Mouse (Mus musculus): ENCODE results near the gene Hoxa7.

The Hoxa7 gene

DNA sequence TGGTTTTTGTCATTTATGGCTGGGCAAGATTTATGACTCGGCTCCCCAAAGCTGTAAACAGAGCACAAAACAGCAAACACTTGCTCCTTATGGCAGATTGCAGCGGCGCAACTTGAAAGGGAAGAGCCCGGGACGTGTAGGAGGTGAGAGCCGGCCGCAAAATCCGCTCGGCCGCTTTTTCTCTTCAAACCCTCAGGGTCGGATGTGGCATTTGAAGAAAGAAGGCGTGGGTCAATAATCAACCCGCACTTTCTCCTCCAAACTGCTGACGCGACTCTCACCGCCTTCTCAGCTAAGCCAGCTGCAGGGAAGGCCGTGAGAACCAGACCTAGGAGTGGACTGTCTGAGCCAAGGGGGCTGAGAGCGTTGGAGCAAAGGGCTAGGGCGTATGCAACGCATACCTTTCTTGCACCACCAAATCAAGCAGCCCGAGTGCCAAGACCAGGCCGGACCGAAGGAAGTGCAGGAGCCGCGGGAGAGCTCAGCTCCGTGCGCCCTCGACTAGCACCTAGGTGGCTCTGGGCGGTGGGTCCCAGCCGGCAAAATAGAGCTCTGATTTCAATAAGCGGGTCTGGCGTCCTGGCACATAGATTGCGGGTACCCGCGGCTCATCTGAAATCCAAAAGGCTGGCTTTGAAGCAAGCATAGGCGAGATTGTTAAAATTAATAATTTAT lies 44.5 kb downstream of the Hoxa7 start, which contains the start of gene 5730596B20Rik:
Gene 5730596B20Rik (plus strand): TSS at position 438 of the 675 bp plus-strand sequence.
- no peak for DNase-seq (ENCODE audit: low spot score in 2 of 2)

DNA sequence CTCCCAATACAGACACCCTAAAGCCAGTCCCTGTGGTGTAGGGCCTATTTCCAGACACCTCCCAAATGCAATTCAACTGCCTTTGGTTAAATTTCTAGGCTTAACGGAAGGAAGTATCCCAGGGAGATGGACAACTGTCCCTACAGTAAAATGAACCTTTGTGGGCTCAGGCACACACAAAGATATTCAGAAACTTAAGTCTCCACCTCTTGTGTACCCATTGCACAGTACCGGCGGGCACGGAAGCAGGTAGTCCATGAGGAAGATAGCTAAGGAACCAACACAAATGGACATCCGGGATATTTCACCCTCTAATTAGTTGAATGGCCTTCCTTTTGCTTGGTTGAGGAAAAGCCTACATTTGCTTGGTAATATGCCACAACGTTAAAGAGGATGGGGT lies 45.3 kb downstream of the Hoxa7 start:
- DNase-seq (ENCODE audit: low spot score in 2 of 2) = no peak

DNA sequence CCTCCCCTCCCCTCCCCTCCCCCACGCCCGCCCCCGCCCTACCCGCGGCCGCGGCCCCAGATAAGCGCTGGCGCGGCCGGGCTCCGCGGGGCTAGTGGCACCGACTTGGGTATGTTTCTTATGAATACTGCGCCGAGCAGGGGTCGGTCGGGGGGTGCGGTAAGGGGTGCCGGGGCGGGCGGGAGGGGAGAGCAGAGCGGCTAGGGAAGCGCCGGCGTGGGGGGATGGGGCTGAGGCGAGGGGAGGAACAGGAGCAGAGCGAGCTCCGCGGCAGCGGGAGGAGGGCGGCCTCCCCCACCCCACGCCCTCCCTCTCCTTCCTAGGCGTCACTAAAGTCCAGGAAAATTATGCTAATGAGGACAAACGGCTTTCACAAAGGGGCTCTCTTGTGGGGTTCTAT lies 45.8 kb downstream of the Hoxa7 start:
- DNase-seq (ENCODE audit: low spot score in 2 of 2) = no peak

DNA sequence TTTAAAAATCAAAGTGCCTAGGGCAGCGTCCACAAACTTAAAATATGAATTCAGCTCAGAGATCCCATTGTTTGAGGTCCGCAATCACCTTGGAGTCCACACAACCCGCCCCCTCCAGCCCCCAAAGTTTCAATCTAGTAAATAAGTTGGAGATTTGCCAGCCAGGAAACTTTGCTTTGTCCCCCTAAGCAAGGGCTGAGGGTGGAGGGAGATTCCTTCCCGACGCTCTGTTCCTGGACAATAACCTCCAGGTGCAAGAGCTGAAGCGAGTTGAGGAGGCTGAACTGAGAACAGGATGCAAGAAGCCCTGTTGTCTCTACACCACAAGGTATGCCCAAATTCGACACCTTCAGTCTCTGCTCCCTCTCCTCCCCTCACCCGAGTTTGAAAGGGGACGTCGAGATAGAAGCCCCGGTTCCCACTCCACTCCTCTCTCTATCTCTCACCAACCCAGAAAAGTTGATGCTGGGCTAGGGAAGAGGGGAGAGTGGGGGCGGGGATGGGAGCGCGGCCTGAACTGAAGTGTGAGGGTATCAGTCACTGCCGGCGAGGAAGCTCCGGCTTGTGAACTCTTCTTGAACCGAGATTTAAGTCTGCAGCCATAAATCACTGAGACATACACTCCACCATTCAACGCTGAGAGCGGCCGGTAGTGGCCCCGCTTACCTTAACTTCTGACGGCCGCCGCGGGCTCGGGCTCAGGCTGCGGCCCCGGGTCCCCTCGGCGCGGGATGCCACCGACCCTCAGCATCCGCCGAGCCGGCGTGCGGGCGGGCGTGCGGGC lies 46.5 kb downstream of the Hoxa7 start:
- DNase-seq (ENCODE audit: low spot score in 2 of 2) = no peak

DNA sequence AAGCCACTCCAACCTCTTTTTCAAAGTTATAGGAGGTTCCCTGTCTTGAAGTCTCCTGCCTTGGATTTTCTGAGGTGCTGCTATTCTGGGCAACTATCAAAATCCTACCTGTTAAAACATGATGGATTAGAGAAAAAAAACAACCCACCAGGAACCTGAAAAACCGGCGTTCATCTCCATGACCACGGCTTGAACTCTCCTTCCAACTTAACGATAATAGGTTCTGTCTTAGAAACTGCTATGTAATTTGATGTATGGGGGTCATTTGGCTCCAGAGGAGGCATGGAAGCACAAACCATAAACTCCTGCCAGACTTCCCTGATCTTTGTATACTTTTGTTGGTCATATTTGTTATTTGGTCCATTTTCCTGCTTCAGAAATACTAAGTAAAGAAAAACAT lies 48.0 kb downstream of the Hoxa7 start:
- no peak for DNase-seq (ENCODE audit: low spot score in 2 of 2)

DNA sequence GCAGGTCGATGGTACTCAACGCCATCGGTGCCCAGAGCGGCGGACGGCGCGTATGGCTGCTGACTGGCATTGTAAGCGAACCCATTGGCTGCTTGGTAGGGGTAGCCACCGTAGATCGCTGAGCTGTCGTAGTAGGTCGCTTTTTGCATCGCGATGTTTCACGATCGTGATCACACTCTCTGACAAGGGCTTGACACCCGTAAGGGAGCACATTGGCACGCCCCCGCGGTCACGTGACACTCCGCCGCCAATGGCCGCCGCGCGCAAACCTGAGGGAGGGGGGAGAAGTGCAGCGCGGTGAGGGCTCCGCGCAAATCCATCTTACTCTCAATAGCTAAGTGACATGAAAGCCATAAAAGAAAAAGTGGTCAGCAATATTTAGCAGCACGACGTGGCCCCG lies 49.2 kb downstream of the Hoxa7 start:
- peak; percentile 54 to 86 for DNase-seq (ENCODE audit: low spot score in 2 of 2)

DNA sequence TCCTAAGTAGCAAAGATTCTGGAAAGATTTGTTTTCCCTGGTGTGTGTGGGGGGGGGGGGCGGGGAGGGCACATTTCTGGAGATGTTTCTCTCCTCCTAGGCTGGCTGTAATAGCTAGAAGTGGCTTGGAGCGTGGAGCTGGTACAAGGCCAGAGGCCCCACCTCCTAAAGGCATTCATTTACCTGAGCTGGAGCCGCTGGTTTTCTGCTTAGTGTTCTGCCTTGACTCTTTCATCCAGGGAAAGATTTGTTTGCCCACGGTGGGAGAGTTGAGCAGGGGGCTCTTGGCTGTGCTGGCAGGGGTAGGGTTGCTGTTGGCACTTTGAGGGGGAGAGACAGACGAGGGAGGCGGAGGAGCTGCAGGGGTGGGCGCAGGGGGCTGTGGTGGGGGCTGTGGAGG lies 49.7 kb downstream of the Hoxa7 start:
- DNase-seq (ENCODE audit: low spot score in 2 of 2) = no peak

DNA sequence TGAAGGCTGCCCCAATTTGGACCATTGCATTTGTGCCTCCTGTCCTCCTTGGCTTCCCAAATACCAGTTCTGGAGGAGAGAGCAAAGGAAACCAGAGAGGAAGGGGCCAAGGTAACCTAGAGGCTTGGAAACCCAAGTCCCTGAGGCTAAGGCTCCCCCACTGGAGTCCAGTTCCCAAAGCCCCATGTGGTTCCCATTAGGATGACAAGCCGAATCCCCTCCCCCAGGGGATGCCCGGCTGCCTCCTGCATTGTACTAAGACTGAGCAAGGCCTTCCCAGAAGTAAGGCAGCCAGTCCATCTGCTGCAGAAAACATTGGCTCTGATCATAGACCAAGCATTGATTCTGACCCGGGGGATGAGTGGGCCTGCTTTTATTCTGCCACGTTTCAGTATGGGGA lies 50.3 kb downstream of the Hoxa7 start:
- no peak for DNase-seq (ENCODE audit: low spot score in 2 of 2)

DNA sequence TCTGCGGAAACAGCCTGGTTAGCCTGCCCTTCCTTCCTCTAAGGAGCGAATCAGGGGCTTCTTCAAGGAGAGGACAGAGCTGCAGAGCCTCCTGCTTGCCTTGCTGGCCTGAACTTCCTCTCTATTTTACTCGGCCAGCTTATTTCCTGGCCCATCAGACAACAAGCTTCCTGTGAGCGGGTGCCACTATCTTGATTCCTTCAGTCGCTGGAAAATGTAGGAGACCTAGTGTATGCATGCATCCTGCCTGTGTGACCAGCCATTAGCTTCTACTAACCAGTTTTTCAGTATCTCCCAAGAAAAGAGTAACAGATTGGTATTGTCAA lies 50.8 kb downstream of the Hoxa7 start:
- DNase-seq (ENCODE audit: low spot score in 2 of 2) = no peak

DNA sequence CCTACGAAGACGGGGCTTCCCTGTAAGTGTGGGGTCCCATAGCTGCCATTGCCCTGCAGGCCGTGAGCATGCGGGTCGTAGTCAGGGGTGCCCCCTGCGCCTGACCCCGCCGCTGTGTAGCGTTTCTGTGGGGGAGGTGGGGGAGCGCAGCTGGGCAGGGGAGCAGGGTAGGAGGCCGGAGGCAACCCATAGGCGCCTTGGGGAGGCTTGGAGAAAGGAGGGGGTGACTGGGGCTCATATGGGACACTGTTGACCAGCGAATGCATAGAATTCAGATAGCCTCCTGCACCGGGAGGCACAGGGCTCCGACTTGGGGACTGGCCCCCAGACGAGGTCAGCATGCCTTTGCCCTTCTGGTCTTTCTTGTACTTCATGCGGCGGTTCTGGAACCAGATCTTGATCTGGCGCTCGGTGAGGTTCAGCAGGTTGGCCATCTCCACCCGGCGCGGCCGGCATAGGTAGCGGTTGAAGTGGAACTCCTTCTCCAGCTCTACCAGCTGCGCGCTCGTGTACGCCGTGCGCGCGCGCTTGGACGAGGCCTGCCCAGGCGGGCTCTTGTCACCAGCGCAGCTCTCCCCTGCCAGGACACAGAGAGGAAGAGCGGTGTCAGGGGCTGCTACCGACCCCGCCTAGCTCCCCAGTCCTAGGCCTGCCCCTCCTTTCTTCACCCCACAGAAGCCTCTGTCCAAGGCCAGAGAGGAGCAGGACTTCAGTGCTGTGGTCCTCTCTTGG lies 51.3 kb downstream of the Hoxa7 start:
- no peak for DNase-seq (ENCODE audit: low spot score in 2 of 2)

DNA sequence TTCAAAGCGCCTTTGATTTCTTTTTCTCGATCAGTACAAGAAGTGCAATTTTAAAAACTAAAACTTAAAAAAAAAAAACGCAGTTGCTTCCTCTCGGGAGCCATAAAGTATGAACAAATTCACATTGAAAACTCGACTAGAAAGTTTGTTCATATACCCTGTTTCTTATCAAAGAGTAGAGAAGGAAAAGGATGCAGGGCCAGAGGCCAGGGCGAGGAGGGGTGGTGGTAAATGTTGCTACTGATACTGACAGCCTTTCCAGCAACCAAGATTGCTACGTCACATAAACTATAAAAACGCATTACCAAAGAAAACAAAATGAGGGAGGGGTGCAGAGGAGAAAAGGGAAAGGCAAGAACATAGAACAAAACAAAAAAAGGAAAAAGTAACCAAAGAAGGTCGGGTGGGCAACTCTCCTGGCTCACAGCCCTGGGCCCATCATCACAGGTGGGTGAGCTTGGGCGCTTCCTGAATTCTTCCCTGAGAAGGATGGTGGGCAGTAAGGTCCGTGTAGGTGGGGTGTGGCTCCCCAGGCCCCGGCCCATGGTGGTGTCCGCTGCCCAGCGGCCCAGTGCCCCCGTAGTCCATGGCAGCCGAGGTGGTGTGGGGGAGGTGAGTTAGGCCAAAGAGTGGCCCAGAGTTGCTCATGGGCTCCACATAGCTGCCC lies 52.0 kb downstream of the Hoxa7 start:
- DNase-seq (ENCODE audit: low spot score in 2 of 2) = no peak

DNA sequence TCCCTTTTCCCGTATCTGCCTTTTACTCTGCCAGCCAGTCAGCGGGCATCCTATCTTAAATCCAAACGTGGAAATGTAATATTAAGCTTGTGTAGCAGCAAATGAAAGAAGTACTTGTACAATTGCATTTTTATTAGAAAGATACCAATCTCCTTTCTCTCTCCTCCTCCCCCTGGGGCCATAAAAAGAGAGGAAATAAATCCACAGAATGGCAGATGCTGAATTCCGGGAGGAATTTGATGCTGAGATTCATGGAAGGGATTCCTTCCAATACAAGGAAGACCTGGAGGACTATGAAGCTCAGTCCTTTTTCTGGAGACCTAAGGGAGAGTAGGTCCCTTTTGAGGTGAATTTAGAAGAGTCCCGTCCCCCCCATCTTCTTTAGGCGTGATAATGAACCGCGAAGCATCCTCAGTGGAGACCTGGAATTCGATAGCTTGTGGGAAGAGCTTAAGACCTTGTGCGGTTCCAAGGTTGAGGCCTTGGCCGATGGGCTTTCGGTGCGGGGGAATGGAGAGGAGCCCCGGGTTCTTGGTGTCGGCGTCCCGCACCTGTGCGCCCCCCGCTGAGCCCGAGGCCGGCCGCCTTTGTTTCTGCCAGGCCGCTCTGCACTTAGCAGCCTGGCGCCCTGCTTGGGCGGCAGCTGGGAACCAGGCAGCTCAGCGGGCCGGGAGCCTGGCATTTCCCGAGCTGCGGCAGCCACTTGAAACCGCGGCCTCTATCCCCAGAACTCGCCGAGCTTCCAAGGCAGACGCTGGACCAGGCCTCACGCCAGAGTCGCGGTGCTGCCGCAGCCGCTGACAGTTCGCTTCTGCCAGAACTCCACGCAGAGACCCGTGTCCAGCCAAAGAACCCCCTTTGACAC lies 53.2 kb downstream of the Hoxa7 start:
- DNase-seq (ENCODE audit: low spot score in 2 of 2) = no peak

DNA sequence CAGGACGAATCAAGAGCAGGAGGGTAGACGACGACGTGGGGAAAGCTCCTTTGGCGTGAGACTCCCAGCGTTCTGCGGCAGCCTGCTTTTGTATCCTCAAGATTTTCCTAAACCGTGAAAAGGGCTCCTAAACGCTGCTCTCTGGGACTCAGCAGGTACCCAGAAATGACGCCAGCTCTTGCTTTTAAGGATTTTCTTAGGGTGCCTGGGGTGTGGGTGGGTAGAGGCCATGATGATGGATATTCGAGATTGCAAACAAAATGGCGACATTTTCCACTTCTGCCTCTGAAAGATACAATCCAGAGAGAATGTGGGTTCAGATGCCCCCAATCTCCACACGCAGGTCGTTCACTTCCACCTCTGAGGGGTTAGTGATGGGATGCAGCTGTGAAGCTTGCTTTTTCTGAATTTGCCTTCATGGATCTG lies 53.9 kb downstream of the Hoxa7 start:
- DNase-seq (ENCODE audit: low spot score in 2 of 2) = no peak

DNA sequence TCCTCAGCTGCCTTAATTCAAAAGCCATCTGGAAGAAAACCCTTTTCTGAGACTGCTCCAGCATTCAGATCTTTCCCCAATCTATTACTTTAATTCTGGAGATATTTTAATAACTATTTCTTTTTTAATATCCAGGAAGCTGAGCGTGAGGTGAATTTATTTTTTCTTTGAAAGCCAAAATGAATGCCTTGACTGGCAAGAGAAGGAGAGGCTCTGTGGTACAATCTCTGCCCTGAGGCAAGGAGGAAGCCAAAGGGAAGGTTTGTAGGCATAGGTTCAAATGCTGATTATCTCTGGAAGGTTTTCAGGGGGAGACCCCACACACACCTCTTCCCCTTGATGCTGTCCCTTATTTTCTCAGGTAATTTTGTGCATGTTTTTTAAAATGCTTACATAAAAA lies 54.5 kb downstream of the Hoxa7 start:
- DNase-seq (ENCODE audit: low spot score in 2 of 2) = no peak

DNA sequence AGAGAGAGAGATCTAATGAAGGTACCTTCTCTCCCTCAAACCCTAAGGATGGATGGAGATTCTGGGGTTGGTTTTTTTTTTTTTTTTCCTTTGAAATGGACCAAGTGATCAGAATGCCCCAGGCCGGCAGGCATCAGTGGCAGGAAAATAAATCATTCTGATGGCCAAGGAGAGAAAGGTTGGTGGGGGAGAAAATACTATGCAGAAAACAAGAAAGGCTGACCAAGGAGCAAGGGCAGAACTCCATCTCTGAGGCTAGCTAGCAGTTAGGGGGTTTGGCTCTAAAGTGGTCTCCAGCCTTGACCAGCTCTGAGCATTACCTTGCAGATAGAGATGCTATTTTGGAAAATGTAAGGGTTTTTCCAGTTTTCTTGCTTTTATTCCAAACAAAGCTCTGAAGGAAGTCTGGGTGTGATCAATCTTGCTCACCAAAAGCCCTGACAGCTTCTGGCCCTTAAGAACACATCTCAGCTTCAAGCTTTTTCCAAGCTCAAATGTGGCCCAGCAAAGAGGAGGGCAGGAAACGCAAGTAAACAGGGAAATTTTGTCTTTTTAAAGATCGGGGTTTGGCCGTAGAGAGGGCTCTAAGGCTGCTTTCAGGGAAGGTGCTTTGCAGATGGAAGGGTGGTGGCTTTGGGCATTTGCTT lies 55.1 kb downstream of the Hoxa7 start:
- no peak for DNase-seq (ENCODE audit: low spot score in 2 of 2)

DNA sequence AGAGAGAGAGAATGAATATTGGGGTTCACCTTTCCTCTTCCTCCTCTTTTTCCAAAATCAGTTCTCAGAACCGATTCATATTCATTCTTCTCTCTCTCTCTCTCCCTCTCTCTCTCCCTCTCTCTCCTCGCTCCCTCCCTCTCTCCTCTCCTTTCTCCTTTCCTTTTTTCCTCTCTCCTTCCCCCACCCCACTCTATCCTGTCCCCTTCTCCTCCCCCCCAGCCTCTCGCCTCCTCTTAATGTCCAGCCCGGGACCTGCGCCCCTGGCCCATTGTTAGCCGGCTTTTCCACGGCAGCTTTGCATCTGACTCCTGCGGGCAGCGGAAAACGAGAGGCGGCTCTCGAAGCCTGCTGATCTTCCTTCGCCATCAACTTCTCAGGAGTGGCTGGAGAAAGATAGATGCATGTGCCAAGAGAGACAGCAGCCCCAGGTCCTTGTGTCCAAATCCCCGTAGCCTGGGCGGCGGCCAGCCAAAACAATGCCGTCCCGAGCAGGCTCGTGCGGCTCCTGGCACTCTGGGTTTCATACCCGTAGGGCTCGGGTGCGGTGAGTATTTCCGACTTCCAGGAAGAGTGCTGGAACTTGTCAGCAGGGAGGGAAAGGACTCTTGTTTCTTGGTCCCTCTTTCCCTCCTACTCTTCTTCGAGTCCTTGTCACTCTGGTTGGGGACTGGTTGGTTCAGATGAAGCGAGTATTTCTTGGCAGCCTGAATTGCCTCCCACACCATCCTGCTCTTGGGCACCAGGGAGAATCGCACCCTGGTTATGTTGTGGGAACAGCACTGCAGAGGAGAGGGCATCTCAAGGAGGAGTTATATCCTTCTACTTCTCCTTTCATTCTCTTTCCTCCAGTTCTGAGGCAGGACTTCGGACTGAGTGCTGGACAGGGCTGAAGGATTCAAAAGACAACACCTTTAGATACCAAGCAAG lies 55.9 kb downstream of the Hoxa7 start:
- no peak for DNase-seq (ENCODE audit: low spot score in 2 of 2)

DNA sequence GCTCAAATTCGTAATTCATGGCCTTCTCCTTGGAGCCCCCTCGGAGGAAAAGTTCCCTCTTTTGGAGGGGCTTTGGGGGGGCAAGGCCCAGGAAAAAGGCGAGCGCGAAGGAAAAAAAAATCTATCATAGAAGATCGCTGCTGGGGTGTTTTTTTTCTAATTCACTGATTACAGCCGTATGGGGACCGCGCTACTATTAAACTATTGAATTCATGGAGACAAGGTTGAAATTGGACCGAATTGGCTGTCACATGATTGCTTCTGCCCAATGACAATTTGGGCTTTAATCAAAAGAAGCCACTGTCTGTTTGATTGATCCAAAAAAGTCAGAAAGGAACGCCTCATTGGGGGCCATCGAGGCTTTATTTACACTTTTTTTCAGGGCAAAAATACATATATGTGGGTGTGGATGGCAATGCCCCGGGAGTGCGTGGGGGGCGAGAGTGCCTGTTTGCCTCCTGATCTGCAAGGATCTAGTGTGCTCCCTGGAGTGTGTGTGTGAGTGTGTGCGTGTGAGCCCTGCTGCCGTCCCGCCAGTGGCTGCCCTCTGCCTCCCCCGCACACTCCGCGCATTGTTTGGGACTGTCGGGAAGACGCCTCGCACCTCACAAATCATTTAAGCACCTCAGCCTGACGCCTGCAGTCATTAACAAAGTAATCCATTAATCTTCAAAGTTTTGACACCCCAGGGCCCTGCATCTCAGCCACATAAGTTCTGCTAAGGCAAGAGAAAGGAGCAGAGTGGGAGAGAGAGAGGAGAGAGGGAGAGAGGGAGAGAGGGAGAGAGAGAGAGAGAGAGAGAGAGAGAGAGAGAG lies 56.8 kb downstream of the Hoxa7 start, which contains the start of gene Hoxa2:
Gene Hoxa2 (minus strand): TSS at position 206 of the 815 bp plus-strand sequence.
- DNase-seq (ENCODE audit: low spot score in 2 of 2) = no peak
